Mouse (Mus musculus): ENCODE results near the gene Hoxb5.

Gene Hoxb5

DNA sequence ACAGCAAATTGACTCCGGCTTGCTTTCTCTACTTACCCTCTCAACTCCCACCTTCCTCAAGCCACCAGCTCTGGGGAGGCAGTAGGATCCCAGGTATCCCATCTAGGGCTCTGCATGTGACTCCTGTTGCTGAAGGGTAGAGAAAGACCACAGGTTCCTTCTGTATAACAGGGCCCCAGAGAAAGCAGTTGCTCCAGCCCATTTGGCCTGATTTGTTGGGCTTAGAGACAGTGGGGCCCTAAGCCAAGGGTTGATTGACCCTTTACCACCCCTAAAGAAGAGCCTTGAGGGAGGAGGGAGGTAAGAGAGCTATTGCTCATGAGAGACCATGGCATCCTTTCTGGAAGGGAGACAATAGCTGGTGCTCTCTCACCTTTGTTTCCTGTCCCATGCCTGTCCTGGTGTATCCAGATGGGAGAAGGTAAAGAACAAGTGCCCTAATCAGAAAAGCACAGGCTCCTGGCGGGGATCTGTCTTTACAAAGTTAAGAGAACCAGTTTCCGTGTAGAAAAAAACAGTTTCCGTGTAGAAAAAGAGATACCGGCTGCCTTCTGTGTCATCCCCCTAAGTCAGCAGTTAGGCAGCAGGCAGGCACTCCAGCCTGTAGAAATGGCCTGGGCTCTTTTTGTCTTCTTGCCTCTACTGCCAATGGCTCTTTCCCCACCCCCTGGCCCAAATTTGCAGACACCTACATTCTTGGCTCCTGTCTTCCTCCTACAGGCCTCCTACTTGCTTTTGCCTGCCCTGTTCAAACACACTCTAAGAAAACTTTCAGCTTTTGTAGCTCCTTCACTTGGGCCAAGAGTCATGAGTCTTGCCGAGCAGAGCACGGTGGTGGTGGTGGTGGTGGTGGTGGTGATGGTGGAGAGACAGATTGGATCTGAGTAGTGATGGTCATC is 36.1 kb downstream of the Hoxb5 start:
- DNase-seq (ENCODE audit: low read depth, low spot score): no peak

DNA sequence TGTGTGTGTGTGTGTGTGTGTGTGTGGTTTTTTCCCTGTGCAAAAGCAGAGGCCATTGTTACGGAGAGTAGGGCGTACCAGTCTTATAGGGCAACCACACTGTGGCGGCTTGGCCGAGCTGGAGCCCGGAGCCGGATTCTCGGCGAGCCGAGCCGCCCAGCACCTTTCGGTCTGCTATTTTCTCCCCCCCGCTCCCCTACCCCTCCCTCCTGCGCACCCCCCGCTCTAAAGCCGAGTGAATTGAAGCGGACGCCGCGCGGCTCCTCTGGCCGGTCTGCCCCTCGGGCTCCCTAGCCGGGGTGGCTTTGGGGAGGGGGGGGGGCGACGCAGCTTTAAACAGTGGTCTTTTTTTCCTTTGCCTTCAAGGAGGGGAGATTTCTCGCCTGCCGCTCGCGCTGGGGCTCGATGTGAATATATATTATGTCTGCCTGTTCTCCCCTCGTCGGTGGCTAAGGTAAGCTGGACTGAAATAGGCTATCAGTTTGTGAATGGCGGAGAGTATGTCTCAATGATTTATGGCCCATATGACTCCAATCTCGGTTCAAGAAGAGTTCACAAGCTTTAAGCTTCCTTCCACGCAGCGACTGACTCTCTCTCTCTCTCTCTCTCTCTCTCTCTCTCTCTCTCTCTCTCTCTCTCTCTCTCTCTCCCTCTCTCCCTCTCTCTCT is 37.7 kb downstream of the Hoxb5 start:
- no peak for DNase-seq (ENCODE audit: low read depth, low spot score)

DNA sequence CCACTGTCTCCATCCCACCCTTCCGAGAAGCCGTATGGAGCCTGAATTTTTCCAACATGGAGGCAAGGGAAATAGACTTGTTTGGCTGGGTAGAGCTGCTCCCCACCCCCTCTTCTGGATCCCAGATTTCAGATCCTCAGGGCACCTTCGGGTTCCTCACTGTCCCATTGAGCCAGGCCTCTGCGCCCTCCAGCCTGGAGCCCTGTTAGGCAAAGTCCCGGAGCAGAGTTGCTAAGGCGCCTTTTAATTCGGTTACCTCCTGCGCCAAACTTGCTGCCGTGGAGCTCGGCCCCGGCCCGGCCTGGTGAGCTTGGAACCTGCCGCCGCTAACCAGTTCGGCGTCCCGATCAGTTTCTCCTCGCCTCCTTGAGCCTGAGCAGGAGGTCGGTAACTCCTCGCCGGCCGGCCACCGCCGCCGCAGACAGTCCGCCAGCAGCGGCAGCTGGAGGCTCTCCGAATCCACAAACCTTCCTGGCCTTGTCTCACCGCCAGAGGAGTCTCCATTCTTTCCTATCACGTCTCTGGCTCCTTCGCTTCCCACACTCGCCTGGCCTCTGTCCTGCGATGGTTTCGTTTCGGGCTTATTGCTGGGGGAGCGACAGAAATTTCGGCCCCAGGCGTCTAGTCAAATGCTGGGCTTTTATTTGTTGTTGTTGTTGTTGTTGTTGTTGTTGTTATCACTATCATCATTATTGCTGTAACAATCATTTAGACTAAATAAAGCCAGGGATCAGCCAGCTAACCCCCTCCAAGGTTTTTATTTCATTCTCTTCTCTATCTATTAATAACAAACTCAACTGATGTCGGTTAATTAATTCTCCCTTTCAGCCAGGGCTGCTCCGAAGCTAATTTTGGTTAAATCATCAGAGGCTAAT is 38.8 kb downstream of the Hoxb5 start:
- no peak for DNase-seq (ENCODE audit: low read depth, low spot score)

DNA sequence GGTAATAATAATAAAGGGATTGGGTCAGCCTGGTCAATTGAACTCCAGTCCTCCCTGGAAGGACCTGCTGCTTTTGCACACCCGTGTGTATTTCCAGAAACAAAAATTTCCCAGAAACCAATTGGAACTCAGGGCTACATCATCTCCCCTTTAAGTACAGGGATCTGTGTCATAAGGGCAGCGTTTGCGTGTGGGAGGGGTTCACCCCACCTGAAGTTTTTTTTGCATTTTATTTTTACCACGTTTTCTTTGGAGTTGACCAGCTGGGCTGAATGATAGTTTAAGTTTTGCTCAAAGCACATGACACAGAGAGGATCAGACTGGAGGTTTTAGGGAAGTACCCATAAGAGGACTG is 39.4 kb downstream of the Hoxb5 start:
- DNase-seq (ENCODE audit: low read depth, low spot score): no peak

DNA sequence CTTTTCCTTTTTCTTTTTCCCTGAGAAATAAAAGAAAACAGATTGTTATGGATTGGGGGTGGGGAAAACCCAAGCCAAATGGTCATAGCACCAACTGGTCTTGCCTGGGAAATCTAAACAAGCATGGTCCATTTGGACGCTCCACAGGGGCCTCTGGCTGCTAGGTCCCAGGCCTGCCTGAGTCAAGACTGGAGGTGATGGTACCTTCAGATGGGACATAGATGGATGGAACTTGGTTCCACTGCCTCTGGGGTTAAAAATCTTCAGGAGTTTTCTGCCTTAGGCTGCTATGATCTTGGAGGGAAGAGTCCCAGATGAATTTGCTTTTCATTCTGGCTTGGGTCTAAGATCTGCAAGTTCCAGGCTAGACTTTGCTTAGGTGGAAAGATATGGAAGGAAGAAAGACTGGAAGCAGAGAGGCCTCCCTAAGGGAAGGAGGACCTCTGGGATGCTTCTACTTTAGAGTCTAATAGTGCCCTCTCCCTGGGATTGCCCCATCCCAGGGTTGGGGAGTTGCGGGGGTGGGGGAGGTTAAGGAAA is 40.1 kb downstream of the Hoxb5 start:
- no peak for DNase-seq (ENCODE audit: low read depth, low spot score)

DNA sequence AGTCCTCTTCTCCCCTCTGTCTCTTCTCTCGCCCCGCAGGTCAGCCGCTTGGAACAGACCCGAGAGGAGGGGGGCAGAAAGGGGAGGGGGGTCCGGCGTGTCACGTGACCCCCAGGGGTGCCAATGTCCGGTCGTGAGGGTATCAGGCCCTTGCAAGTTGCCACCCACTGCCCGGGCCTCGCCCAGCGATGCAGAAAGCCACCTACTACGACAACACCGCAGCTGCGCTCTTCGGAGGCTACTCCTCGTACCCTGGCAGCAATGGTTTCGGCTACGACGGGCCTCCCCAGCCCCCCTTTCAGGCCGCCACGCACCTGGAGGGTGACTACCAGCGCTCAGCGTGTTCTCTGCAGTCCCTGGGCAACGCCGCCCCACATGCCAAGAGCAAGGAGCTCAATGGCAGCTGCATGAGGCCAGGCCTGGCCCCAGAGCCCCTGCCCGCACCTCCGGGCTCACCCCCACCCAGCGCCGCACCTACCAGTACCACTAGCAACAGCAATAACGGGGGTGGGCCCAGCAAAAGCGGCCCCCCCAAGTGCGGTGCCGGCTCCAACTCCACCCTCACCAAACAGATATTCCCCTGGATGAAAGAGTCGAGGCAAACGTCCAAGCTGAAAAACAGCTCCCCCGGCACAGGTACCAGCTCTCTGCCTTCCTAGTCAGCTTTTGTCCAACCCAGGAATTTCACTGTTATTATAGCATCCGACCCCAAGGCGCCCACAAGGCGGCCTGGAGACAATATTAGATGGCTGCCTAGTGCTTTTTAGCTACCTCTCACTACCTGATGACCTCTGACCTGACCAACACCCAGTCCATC is 41.1 kb downstream of the Hoxb5 start:
- DNase-seq (ENCODE audit: low read depth, low spot score): no peak

DNA sequence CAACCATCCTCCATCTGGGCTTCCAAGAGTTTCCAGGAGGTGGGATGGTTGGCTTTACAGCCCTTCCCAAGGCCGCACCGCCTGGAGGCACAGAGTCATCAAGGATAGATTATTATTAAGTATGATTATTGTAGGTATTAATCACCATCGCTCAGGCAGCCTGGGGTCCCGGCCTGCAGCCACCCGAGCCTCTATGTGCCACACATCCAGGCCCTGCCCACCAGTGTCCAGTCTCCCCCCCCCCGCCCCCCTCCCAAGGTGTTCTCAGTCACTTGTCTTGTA is 41.7 kb downstream of the Hoxb5 start:
- no peak for DNase-seq (ENCODE audit: low read depth, low spot score)

DNA sequence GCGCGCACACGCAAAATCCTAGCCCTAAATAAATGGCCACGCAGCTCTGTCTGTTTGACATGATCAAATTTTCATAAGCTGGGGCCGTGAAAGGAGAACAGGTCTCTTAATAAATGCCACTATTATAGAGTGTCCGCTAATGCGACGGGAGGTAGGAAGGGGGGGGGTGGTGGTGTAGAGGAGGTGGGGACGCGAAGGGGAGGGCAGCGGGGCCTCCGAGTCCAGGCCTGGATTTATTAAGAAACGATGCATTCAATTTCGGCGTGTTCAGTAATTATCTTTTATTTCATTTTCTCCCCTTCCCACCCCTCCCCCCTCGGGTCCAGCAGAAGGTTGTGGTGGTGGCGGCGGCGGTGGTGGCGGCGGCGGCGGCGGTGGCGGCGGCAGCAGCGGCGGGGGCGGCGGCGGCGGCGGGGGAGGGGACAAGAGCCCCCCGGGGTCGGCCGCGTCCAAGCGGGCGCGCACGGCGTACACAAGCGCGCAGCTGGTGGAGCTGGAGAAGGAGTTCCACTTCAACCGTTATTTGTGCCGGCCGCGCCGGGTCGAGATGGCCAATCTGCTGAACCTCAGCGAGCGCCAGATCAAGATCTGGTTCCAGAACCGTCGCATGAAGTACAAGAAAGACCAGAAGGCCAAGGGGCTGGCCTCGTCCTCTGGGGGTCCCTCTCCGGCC is 42.2 kb downstream of the Hoxb5 start:
- DNase-seq (ENCODE audit: low read depth, low spot score): no peak

DNA sequence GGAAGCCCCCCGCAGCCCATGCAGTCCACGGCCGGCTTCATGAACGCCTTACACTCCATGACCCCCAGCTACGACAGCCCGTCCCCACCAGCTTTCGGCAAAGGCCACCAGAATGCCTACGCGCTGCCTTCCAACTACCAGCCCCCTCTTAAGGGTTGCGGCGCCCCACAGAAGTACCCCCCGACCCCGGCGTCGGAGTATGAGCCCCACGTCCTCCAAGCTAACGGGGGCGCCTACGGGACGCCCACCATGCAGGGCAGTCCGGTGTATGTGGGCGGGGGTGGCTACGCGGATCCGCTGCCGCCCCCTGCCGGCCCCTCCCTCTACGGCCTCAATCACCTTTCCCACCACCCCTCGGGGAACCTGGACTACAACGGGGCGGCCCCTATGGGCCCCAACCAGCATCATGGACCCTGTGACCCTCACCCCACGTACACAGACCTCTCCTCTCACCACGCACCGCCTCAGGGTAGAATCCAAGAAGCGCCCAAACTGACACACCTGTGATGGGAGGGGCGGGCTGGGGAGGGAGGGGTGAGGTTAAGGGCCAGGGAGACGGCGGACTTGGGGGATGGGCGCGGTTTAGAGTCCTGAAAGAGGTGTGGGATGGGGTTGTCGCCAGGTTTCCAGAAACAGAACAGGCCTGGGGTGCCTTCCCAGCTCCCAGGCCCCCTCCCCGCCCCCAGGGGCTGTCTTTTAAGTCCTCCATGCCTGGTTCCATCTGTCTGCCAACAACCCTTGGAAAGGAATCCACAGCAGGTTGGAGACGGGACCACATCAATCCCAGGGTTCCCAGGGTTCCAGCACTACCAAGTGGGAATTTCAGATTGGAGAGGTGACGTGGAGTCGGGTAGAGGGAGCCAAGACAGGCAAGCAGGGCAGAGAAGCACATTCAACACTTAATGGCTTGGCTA is 43.0 kb downstream of the Hoxb5 start:
- no peak for DNase-seq (ENCODE audit: low read depth, low spot score)

DNA sequence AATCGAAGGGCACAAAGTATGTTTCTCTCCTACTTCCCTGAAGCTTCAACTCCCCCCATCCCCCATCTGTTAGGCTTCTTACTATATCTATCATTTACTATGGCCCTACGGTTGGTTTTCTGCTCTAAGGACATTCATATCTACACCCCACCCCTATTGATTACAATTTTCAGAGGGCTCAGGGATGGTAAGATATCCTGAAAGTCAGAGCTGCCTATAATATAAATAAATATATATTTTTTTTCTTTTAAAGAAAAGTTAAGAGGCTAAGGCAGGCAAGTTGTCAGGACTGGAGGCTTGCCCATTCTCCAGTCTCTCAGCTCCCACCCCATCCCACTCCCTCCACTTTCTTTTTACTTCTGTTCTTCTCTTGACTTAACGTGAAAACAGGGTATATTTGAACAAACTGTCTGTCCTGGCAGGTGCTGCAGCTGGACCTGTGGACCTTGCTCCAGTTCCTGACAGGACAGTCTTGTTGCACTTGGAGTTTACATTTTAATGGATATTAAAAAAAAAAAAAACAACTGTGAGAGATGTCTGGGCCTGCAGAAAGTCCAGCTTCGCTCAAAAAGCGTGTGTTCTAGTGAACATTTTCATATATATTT is 43.9 kb downstream of the Hoxb5 start:
- DNase-seq (ENCODE audit: low read depth, low spot score): no peak

DNA sequence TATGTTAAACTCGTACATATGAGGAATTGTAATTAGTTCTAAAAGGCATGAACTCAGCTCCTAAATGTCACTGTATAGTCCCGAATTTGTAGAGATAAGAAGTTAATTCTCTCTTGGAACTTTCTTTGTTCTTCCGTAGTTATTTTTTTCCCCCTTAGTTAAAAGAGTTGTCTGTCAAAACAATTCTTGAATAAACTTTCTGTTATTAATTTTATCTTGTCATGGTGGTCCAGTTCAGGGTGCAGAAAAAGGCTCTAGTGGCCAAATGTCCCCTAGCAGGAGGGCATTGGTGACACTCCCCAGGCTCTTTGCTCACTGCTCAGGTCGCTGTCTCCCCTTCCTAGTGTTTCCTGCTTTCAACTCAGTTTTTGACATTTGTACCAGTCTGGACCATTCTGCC is 44.6 kb downstream of the Hoxb5 start:
- DNase-seq (ENCODE audit: low read depth, low spot score): no peak

DNA sequence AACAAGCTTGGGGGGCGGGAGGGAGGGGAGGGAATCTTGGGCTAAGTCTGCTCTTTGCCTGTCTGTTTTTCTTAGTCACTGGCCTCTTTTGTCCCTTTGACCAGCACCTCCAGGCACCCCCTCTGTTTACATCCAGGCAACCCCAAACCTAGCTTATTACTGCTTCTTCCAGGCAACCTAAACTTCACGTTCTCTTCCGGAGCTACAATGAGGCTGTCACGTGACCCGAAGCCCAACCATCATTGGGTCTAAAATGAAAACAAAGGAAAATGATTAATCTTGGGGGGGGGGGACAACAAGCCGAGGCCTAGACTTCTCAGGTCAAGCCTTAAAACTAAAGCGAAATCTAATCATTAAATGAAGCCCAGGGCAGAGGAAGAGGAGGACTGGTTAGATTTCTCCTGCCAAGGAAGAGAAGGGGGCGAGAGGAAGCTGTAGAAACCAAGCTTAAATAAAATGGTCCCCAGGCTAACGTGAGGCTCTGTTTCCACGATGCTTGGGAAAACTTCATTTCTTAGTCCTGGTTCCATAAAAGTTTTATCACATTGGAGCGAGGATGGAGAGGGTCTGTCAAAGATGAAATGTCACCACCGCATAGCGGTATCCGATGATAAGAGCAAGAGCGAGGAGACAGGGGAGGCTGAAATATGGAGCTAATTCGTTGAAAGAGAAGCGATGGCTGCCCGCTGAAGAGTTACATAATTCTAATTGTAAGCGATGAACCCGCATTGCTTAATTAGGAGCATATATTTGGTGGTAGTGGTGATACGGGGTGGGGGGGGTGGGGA is 45.2 kb downstream of the Hoxb5 start:
- DNase-seq (ENCODE audit: low read depth, low spot score): no peak

DNA sequence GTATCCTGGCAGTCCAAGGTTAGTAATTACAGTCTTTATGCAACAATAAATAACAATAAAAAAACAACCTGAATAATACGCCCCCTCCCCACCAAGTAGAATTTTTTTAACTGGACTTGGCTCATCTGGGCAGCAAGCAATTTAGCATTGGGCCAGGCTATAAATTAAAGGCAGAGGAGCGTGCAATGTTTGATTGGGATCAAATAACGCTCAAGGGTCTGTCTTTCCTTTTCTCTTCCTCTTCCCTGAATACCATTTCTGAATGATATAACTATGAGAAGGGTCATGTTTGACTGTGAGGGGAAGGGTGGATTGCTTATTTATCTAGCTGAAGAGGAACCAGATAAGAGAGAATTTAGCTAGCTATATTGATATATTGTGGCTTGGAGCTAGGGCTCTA is 45.9 kb downstream of the Hoxb5 start:
- no peak for DNase-seq (ENCODE audit: low read depth, low spot score)

DNA sequence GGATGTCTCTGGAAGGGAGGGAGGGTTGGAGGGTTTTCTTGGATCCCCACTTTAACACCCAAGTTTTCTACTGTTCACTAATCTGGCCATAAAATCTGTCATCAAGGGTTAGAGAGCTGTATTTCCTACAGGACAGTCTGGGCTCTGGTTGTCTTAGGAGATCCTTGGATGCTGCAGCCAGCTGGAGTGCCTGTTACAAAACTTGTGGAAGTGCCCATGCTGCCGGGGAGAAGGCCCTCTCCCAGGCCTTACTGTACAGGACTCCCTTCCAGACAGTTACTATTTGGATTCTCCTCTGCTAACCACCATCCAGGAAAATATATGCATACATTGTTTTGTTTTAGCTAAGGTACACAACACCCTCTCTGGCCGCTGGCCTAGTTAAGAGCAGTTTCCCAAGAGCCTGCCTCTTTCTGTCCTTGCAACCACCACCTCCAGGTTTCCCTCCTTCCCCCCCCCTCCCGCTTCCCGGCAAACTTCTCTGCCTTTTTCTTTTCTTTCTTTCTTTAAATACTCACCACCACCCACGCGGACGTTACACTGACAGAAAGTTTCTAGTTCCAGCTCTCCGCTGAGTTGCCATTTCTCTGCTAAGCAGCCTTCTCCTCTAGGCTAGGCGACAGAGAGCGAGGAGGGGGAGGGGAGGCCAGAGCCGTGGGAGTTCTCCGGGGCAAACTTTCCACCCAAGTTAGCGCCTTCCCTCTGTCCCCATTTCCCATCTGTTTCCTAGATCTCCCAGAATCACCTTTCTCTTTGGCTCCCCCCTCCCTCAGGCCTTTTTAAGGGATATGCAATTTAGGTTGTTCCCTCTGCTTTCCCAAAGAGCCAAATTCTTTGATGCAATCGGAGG is 46.6 kb downstream of the Hoxb5 start:
- no peak for DNase-seq (ENCODE audit: low read depth, low spot score)

DNA sequence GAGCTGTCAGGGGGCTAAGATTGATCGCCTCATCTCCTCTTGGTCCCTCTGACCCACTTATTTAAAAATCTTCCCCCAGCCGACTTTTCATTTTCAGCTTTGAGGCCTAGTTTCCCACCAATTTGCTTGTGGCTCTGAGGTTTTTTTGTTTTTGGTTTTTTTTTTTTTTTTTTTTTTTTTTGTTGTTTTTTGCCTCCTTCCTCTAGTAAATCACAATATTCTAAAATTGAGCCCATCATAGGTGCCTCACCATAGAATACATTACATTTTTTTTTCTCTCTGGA is 47.1 kb downstream of the Hoxb5 start, which contains the start of gene Hoxb2:
Gene Hoxb2, plus strand, starts transcription at position 185 of the 284 bp plus-strand sequence.
- DNase-seq (ENCODE audit: low read depth, low spot score): no peak

DNA sequence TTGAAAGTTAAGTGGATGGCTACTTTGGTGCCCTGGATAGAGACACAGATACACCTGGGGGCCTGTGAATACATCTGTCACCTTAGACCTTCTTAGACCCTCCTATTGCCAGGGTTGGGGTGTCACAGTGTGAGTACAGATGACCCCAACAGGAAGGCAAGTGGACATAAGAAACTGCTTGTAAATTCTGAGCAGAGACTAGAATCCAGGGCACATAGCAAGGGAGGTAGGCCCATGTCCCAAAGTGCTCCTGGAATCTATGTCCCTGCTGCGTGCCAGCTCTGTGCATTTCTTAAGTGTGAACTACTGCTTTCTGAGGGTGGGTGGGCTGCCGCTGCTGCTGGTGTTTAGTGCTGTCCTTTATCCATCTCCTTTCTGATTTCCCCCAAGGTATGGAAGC is 47.7 kb downstream of the Hoxb5 start:
- DNase-seq (ENCODE audit: low read depth, low spot score): no peak

DNA sequence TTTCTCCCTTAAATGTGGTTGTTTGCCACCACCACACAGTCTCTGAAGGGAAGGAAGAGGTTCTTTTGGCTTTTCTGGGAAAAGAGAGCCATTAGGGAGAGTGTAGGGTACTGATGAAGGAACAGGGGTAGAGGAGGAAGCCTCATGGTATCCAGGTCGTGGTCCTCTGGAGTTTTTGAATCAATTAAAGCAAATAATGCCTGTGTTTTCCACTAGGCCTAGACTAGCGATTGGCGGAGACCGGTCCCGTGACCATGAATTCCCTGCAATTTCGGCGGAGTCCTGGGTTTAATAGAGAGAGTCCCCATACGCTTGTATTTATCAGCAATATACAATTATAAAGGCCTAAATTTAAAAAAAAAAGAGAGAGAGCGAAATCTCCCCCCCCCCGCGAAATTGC is 48.2 kb downstream of the Hoxb5 start:
- DNase-seq (ENCODE audit: low read depth, low spot score): no peak

DNA sequence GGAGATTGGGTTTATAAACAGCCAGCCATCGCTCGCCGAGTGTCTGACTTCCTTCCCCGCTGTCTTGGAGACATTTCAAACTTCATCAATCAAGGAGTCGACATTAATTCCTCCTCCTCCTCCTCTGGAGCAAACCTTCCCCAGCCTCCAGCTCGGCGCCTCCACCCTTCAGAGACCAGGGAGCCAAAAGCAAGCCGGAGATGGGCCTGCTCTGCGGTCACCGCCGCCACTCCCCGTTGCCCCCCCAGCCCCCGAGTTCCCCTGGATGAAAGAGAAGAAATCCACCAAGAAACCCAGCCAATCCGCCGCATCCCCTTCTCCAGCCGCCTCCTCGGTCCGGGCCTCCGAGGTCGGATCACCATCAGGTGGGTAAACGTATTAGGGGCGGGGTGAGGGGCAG is 48.7 kb downstream of the Hoxb5 start:
- DNase-seq (ENCODE audit: low read depth, low spot score): no peak
